Mouse (Mus musculus): ENCODE results near the gene Ftcd. TPM values are rescaled to one million over a fixed set of nuclear protein-coding genes. Genes with fewer than 3 reads are reported as not detected.

Gene Ftcd
- polyA plus RNA-seq, 1 experiment from 2014 or later: not detected

GRCm38 (mm10) chr10:76630657-76631056 is 55.2 kb downstream of the Ftcd start:
- WGBS (ENCODE audit: missing documents): 53% methylated on average over 1 of the region's 1 CpGs
- no peaks in the 10 kb centered on the region for H3K36me3 ChIP-seq (ENCODE audit: inconsistent target)
- no peaks in the 10 kb centered on the region for H3K79me2 ChIP-seq (ENCODE audit: inconsistent target)
- no peak overlapping the region for H3K27ac ChIP-seq
- H3K4me3 ChIP-seq (ENCODE audit: inconsistent target): no peak overlapping the region

- Histone ChIP-seq H3K36me3 (ENCODE audit: inconsistent target) (no peaks in the 10 kb centered on the region), H3K79me2 (ENCODE audit: inconsistent target) (no peaks in the 10 kb centered on the region), H3K4me3 (ENCODE audit: inconsistent target) (no peak overlapping the region), H3K27ac (no peak overlapping the region)
- 90% methylated on average over 8 of the region's 8 CpGs for WGBS (ENCODE audit: missing documents)
Measured at GRCm38 (mm10) chr10:76632630-76633029, 57.2 kb downstream of the Ftcd start.

GRCm38 (mm10) chr10:76634094-76634571 is 58.7 kb downstream of the Ftcd start:
- no peaks in the 10 kb centered on the region for H3K36me3 ChIP-seq (ENCODE audit: inconsistent target)
- H3K4me3 ChIP-seq (ENCODE audit: inconsistent target): no peak overlapping the region
- WGBS (ENCODE audit: missing documents): 42% methylated on average over 7 of the region's 7 CpGs
- H3K27ac ChIP-seq: no peak overlapping the region
- no peaks in the 10 kb centered on the region for H3K79me2 ChIP-seq (ENCODE audit: inconsistent target)

GRCm38 (mm10) chr10:76634584-76634983 is 59.1 kb downstream of the Ftcd start:
- H3K4me3 ChIP-seq (ENCODE audit: inconsistent target): no peak overlapping the region
- no peak overlapping the region for H3K27ac ChIP-seq
- no peaks in the 10 kb centered on the region for H3K79me2 ChIP-seq (ENCODE audit: inconsistent target)
- no peaks in the 10 kb centered on the region for H3K36me3 ChIP-seq (ENCODE audit: inconsistent target)
- 89% methylated on average over 5 of the region's 5 CpGs for WGBS (ENCODE audit: missing documents)

GRCm38 (mm10) chr10:76636026-76636425 is 60.6 kb downstream of the Ftcd start:
- 54% methylated on average over 3 of the region's 3 CpGs for WGBS (ENCODE audit: missing documents)

GRCm38 (mm10) chr10:76636601-76637000 is 61.2 kb downstream of the Ftcd start:
- H3K4me3 ChIP-seq (ENCODE audit: inconsistent target): no peak overlapping the region
- no peak overlapping the region for H3K27ac ChIP-seq
- 95% methylated on average over 4 of the region's 4 CpGs for WGBS (ENCODE audit: missing documents)
- no peaks in the 10 kb centered on the region for H3K36me3 ChIP-seq (ENCODE audit: inconsistent target)
- no peaks in the 10 kb centered on the region for H3K79me2 ChIP-seq (ENCODE audit: inconsistent target)

More at GRCm38 (mm10) chr10:76636026-76636425, 60.6 kb downstream of the Ftcd start:
- H3K36me3 ChIP-seq (ENCODE audit: inconsistent target): no peaks in the 10 kb centered on the region
- H3K4me3 ChIP-seq (ENCODE audit: inconsistent target): no peak overlapping the region
- no peak overlapping the region for H3K27ac ChIP-seq
- no peaks in the 10 kb centered on the region for H3K79me2 ChIP-seq (ENCODE audit: inconsistent target)

Other genes starting within 250 kb of the Ftcd start
- 5.1 to 12.6 TPM (median 7.7 TPM) in 3 replicates for gene Dip2a, start 230.4 kb upstream of the Ftcd start, polyA plus RNA-seq (2018)
- not detected in 3 replicates for gene AC141477.1, start 135.2 kb upstream of the Ftcd start, polyA plus RNA-seq (2018)
- 10.3 to 17.2 TPM (median 12.7 TPM) in 3 replicates for gene Pcnt, start 132.9 kb upstream of the Ftcd start, polyA plus RNA-seq (2018)
- not detected in 3 replicates for gene 2610028H24Rik, start 126.6 kb upstream of the Ftcd start, polyA plus RNA-seq (2018)
- 13.6 to 21.6 TPM (median 19.6 TPM) in 3 replicates for gene Mcm3ap, start 106.7 kb upstream of the Ftcd start, polyA plus RNA-seq (2018)
- gene Ybey, start 106.5 kb upstream of the Ftcd start, polyA plus RNA-seq (2018): 1.3 to 2.1 TPM (median 1.9 TPM) in 3 replicates
- gene Lss, start 44.1 kb upstream of the Ftcd start, polyA plus RNA-seq (2018): 3.1 to 13.5 TPM (median 11.0 TPM) in 3 replicates
- not detected in 3 replicates for gene Spatc1l, start 13.4 kb upstream of the Ftcd start, polyA plus RNA-seq (2018)
- 0.03 to 0.07 TPM in 2 of 3 replicates, not detected in the other for gene Col6a2, start 48.0 kb downstream of the Ftcd start, polyA plus RNA-seq (2018)
- 0.04 to 0.11 TPM in 2 of 3 replicates, not detected in the other for gene Col6a1, start 150.5 kb downstream of the Ftcd start, polyA plus RNA-seq (2018)